Mouse (Mus musculus): Measurements from ENCODE around the gene Cuedc1.

Cuedc1 gene

DNA sequence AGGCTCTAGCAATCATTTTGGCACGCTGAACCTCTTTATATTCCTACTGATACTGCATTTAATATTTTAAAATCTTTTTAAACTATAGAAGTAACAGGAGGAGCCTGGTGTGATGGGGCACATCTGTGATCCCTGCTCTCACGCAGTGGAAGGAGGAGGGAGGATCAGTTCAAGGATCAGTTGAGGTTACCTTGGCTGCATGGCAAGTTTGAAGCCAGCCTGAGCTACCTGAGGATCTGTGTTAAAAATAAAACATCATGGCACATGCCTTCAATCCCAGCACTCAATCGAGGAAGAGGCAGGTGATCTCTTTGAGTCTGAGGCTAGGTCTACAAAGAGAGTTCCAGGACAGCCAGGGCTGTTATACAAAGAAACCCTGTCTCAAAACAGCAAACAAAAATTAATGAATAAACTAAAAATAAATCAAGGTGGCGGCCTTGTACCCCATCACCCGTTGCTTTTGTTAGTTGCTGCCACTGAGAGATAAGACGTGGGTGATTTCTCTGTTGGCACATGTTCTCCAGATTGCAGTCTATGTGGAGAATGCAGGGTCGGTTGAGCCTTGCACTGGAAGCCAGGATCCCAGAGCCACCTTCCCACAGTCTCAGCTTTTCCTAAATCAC, 50.3 kb downstream of the Cuedc1 start:
- POLR2A ChIA-PET, result interaction anchor here in 3 of 4 experiments (0.7 to 1.8 kb wide), 3 partner anchors 8 to 93 kb away, joined by 4 to 6 read pairs (median 5); no protein-coding TSS in a partner anchor

DNA sequence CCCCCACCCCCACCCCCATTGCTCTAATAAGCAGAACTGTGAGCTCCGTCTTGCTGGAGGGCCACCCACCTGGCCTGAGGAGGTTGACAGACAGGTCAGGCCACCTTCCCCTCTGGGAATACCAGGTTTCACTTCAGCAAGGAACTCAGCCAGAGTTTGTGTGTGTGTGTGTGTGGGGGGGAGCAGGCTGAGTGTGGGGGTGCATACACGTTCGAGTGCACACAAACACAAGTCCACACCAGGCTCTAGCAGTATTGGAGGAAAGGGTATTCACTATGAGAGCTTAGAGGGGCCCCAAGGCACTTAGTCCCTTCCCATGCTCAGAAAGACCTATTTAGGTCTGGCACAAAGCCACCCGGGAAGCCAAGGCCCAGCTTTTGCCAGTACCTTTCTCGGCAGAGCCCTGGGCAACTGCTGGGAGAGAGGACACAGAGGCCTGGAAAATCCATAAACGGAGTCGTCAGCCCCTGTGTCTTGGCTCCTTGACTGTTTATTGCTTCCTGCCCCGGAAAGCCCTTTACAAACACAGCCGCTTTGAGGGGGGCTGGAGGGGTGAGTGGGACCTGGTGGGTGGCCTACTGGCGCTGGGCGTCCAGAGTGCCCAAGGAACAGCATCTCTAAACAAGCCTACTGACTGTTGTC, 50.9 kb downstream of the Cuedc1 start:
- CTCF ChIA-PET, result interaction anchor here in 2 of 4 experiments (0.6 to 1.2 kb wide), 2 partner anchors 10 to 48 kb away, joined by 3 to 4 read pairs; no protein-coding TSS in a partner anchor
- POLR2A ChIA-PET, result interaction anchor here in 3 of 4 experiments (0.7 to 1.8 kb wide), 6 partner anchors 8 to 117 kb away, joined by 3 to 6 read pairs (median 4); no protein-coding TSS in a partner anchor

More for the DNA sequence above, 50.3 kb downstream of the Cuedc1 start:
- CTCF ChIA-PET, result interaction anchor here in 1 of 4 experiments (1.2 kb wide), 1 partner anchor 49 kb away, joined by 4 read pairs; no protein-coding TSS in a partner anchor

DNA sequence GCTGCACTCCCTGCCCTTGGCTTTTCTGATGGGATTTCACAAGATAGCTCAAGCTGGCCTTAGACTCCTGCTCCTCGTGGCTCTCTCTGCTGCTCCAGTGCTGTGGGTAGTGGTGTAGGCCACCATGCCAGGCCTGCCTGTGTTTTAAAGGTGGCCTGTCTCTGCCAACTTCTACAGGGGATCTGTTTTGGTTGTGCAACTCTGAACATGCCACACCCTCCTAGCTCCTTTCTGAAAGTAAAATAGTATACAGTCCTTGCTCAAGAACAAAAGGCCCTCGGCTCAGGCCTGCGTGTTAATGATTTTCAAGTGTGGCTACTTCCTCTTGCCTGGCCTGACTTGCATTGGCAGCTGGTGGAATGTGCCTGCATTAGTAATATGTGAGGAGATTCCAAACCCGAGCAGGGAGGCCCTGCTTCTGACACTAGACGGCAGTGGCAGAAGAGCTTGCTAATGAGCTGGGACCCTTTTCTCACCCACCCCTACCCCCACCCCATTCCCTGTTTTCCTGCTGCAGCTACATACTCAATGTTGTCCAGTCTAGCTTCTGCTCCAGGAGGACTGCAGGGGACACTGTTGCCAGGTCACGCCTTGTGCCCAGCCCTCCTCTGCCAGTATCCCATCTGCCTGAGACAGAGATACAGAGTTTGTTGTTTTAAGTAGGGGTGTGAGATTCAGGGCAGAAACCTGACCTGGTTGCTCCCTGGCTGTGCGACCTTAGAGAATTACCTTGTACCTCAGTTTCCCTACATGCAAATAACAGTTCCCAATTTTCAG, 53.7 kb downstream of the Cuedc1 start:
- CTCF ChIA-PET, result interaction anchor here in 1 of 4 experiments (1.2 to 1.5 kb wide), 2 partner anchors 10 to 92 kb away, joined by 3 to 4 read pairs; no protein-coding TSS in a partner anchor
- POLR2A ChIA-PET, result interaction anchor here in 3 of 4 experiments (0.6 to 2.7 kb wide), 11 partner anchors 9 to 109 kb away, joined by 3 to 14 read pairs (median 4); no protein-coding TSS in a partner anchor

DNA sequence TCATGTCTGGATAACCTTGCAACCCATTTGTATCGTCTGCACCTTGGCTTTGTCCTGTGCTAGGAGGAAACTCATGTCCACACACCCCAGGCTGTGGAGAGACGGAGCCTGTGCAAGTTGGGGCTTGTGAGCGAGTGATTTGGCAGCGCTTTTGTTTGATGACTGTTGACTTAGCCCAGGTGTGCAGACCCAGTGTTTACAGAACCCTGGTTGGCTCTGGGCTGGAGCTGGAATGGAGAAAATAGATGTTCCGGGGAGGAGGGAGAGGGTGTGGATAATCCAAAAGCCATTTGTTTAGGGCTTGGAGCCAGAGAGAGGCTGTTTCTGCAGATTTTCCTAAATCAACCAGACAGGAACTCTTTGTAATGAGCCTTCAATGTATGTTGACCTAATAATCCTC, 56.0 kb downstream of the Cuedc1 start:
- POLR2A ChIA-PET, result interaction anchor here in 2 of 4 experiments (1.3 to 1.5 kb wide), 2 partner anchors 13 to 14 kb away, joined by 4 read pairs; no protein-coding TSS in a partner anchor
- CTCF ChIA-PET, result interaction anchor here in 1 of 4 experiments (0.8 kb wide), 2 partner anchors 69 to 95 kb away, joined by 3 read pairs; no protein-coding TSS in a partner anchor

DNA sequence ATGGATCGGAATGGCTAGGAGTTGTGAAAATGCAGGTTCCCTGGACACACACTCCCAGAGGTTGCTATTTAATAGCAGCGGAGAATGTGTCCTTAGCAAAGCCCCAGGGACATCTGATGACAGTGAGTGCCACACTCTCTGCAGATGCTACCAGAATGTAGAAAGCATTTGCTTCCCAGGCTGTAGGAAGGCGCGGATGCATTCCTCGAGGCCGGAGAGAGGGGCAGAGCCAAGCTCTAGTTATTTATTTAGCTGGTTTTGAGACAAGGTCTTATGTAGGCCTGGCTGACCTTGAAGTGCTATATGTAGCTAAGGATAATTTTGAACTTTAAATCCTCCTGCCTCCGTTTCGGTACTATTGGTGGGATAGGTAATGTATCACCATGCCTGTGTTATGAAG, 56.6 kb downstream of the Cuedc1 start:
- POLR2A ChIA-PET, result interaction anchor here in 2 of 4 experiments (0.6 to 1.5 kb wide), 2 partner anchors 11 to 14 kb away, joined by 4 to 5 read pairs; no protein-coding TSS in a partner anchor

DNA sequence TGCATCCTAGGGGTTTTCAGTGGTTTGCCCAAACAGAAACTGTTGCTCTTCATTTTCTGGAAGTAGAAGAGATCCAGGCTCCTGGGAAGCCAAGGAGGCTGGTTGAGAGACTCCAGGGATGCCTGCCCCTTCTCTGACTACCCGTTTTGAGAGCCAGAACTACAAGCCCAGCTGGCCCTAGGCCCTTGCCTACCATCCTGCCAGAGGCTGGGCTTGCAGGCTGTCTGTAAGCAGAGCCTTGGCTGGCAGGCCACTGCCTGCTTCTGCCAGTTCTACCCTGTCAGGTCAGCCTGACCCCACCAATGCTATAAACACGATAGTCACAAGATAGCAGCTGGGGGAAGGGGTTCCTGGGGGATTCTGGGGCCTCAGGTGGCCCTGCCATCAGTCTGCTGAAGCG, 57.6 kb downstream of the Cuedc1 start:
- CTCF ChIA-PET, result interaction anchor here in 1 of 4 experiments (0.6 kb wide), 1 partner anchor 49 kb away, joined by 5 read pairs; no protein-coding TSS in a partner anchor
- POLR2A ChIA-PET, result interaction anchor here in 2 of 4 experiments (1.4 kb wide), 2 partner anchors 16 to 17 kb away, joined by 3 to 4 read pairs; no protein-coding TSS in a partner anchor

More for the DNA sequence above, 56.6 kb downstream of the Cuedc1 start:
- CTCF ChIA-PET, result interaction anchor here in 1 of 4 experiments (0.8 kb wide), 1 partner anchor 70 kb away, joined by 3 read pairs; no protein-coding TSS in a partner anchor

DNA sequence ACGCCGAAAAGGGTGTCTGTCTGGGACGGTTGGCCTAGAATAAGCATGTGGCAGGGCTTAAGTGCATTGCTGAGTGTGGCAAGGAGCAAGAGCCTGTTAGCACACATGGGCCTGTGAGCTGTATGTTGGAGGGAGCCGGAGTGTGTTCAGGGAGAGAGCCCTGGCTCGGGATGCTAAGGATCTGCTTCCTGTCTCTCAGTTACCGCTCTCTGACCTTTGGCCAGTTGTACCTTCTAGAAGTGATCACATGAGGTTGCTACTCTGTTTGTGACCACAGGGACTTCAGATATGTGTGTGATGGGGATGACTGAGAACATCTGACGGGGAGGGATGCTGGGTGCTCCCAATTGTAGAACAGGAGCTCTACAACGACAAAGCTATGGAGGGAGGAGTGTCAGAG, 58.1 kb downstream of the Cuedc1 start:
- CTCF ChIA-PET, result interaction anchor here in 1 of 4 experiments (0.6 kb wide), 1 partner anchor 50 kb away, joined by 5 read pairs; no protein-coding TSS in a partner anchor
- POLR2A ChIA-PET, result interaction anchor here in 3 of 4 experiments (0.7 to 3.4 kb wide), 5 partner anchors 9 to 44 kb away, joined by 3 to 24 read pairs (median 3); no protein-coding TSS in a partner anchor

DNA sequence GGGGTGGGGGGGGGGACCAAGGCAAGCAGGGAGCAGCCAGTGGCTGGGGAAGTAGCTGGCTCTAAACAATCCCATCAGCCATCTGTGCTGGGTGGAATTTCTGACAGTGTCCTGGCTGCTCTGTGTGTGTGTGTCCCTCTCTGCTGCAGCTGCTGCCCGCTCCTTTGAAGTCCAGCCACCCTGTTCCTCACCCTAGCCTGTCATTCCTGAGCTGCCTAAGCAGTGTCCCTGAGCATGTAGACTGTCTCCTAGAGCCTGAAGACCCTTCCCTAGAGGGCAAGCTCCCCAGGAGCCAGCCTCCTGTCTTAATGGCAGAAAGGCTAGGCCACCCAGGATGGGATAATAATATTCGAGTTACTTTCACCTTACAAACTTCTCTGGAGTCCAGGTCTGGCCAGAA, 58.5 kb downstream of the Cuedc1 start:
- ChIA-PET CTCF (no interaction called here), POLR2A (interaction anchor here in 3 of 4 experiments (0.7 to 3.4 kb wide), 5 partner anchors 8 to 44 kb away, joined by 3 to 24 read pairs (median 3); no protein-coding TSS in a partner anchor)

DNA sequence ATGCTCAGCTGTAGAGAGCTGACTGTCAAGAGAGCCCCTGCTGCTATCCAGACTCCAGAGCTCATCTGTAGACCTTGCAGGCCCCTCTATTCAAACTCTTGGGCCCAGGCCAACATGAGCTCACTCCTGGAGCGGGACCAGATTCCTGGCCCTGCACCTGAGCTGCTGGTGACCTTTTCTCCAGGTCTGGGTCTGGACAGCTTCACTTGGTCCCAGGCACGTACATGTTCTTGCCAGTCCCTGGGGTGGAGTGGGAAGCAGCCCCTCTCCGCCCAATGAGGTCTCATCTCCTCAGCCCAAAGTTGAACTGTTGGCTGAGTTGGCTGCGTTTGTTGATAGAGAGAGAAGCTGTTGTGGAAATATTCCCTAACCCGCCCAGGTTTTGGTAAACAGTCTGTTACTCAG, 61.0 kb downstream of the Cuedc1 start:
- CTCF ChIA-PET, result interaction anchor here in 3 of 4 experiments (0.5 to 1.7 kb wide), 8 partner anchors 10 to 184 kb away, joined by 3 to 5 read pairs (median 3); no protein-coding TSS in a partner anchor
- POLR2A ChIA-PET, result interaction anchor here in 3 of 4 experiments (0.6 to 5.1 kb wide), 20 partner anchors 10 to 692 kb away, joined by 3 to 40 read pairs (median 4); partner anchors contain the start of genes Mrps23 (in 1 of the 3) and Srsf1 (in 1 of the 3)

DNA sequence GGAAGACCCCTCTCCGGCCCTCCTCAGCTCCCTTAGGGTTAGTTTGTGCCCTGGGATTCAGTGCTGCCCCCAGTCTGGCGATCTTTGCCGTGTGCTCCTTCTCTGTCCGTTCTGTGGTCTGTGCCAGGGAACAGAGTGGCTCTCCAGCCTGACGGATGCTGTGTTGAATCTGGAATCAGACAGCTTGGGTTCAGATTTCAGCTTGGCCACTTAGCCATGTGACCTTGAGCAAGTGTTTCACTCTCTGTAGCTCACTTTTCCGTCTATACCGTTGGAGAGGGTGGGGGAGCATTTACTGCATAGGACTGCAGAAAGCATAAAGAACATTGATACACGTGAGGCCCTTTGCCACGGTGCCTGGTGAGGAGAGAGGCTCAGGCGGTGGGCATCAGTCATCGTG, 61.5 kb downstream of the Cuedc1 start:
- ChIA-PET POLR2A (interaction anchor here in 3 of 4 experiments (0.8 to 5.1 kb wide), 22 partner anchors 7 to 173 kb away, joined by 3 to 40 read pairs (median 4); partner anchors contain the start of genes Mrps23 (in 1 of the 3) and Srsf1 (in 1 of the 3)), CTCF (interaction anchor here in 2 of 4 experiments (0.6 to 1.7 kb wide), 5 partner anchors 19 to 185 kb away, joined by 3 to 4 read pairs (median 3); no protein-coding TSS in a partner anchor)

DNA sequence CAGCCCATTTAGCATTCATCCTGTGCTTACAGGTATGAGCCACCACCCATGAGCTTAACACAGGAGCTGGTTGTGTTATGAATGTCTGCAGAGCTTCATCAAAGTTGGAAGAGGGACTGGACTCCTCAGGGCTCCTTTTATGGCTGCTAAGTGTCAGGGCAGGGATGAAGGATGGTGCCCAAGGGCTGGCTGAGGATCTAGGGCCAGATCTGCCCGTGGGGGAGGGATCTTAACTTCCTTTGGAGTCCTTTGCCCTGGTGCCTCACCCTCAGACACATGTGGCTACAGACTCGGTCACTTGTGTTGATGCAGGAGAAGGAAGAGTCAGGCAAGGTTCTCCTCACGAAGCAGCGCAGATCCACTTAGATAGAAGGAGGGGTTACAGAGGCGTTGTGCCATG, 62.5 kb downstream of the Cuedc1 start:
- POLR2A ChIA-PET, result interaction anchor here in 3 of 4 experiments (1.0 to 5.1 kb wide), 20 partner anchors 8 to 173 kb away, joined by 3 to 40 read pairs (median 4); partner anchors contain the start of genes Dynll2 (in 1 of the 3), Srsf1 (in 1 of the 3) and Vezf1 (in 1 of the 3)
- CTCF ChIA-PET, result interaction anchor here in 1 of 4 experiments (2.0 kb wide), 1 partner anchor 186 kb away, joined by 5 read pairs; no protein-coding TSS in a partner anchor

DNA sequence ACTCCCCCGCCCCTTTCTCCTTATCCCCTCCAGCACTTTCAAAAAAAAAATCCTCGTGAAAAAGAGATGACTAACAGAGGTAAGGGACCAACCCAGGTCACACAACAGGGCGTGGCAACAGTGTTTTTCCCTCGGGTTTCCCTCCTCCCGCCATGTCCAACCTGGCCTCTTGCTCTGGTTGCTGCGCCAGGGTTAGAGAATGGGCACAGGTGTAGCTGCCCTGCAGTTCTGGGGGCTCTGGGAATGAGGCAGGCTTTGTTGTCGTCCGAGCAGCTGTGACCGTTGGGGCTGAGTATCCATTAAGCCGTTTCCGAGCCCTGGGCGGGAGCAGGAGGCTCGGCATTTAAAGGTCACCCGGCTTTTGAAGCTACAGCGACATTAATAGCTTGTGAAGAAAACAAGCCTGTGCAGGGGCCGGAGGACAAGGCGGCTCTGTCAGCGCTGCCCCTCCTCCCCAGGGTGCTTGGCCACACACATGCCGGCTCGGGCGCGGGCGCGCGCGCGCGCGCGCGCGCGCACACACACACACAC, 63.3 kb downstream of the Cuedc1 start:
- ChIA-PET CTCF (interaction anchor here (0.6 to 2.6 kb wide), 43 partner anchors 9 to 424 kb away, joined by 3 to 14 read pairs (median 4); partner anchors contain the start of genes Vezf1 (in 2 of the 4), Mrps23 (in 1 of the 4) and Supt4a (in 1 of the 4)), POLR2A (interaction anchor here (0.5 to 5.1 kb wide), 74 partner anchors 8 to 682 kb away, joined by 3 to 40 read pairs (median 4); partner anchors contain the start of genes Srsf1 (in 3 of the 4), Vezf1 (in 2 of the 4) and Dynll2 (in 1 of the 4))

DNA sequence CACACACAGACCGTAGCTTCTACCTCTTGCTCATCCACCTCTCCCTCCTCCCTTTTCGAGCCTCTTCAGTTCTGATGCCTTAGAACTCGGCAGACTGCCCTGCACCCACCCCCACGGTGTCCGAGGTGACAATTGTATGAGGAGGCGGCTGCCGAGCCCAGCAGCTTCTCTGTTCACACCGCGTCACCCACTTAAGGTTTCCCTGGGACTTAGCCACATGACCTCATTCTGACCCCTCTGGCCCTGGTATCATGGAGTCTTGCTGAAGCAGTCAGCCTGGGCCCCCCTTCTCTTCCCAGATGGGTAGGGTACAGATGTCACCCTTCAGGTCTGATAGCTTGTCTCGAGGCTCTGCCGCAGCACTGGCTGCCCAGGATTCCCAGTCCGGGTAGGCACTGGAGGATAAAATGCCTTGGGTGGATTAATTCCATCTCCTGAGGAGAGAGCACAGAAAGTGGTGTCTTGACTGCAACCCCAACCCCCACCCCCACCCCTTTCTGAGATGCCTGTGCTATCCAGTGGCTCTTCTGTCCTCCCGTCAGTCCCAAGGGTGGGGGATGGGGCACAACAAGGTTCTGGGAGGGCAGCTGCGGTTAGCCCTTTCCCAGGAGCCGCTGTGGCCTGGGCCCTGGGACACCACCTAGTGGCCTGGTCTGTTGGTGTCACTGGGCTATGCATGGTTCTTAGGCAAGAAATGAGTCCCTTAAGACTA, 63.9 kb downstream of the Cuedc1 start:
- CTCF ChIA-PET, result interaction anchor here (0.6 to 2.6 kb wide), 50 partner anchors 10 to 690 kb away, joined by 3 to 14 read pairs (median 4); partner anchors contain the start of genes Vezf1 (in 2 of the 4), Mrps23 (in 1 of the 4) and Supt4a (in 1 of the 4)

DNA sequence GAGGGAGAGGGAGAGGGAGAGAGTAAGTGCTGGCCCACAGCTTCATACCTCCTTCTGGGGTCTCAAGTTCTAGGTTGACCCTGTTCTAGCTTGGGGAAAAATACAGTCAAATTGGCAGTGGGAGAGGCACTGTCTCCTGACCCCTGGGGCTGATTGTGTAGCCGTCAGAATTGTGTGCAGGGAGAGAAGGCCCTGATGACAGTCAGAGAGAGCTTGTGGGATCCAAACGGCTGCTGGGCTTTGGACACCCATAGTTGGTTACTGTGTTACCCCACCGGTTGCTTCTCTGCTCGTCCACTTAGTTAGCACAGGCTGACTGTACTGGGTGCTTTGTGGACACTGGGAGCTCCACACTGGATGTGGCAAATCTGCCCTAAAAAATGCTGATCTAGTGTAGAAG, 64.9 kb downstream of the Cuedc1 start:
- ChIA-PET POLR2A (interaction anchor here (0.6 to 3.2 kb wide), 14 partner anchors 8 to 135 kb away, joined by 3 to 25 read pairs (median 5); partner anchors contain the start of gene Srsf1 (in 1 of the 4)), CTCF (interaction anchor here (0.7 to 2.6 kb wide), 11 partner anchors 9 to 280 kb away, joined by 3 to 14 read pairs (median 5); no protein-coding TSS in a partner anchor)

More for the DNA sequence above, 63.9 kb downstream of the Cuedc1 start:
- POLR2A ChIA-PET, result interaction anchor here (0.6 to 5.1 kb wide), 80 partner anchors 8 to 681 kb away, joined by 3 to 40 read pairs (median 4); partner anchors contain the start of genes Srsf1 (in 3 of the 4), Dynll2 (in 2 of the 4) and Vezf1 (in 2 of the 4)

DNA sequence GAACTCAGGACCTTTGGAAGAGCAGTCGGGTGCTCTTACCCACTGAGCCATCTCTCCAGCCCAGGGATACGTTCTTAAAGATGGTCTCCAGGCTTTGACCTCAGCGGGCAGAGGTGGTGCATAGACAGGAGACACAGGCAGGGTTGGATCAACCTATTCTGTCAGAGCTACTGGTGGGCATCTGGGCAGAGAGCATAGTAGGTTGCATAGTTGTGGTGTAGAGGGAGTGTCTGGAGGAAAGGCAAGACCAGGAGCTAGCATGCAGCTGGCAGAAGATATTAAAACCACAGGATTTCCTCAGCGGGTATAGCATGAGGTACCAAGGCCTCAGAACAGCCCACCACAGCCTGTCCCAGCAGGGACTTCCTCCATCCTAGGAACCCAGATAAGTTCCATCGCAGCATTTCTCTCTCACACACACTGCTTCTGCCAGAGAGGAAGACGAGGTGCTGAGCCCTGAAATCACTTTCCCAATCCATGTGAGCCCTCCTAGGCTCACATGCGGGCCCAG, 66.4 kb downstream of the Cuedc1 start:
- CTCF ChIA-PET, result interaction anchor here (0.5 to 1.1 kb wide), 6 partner anchors 18 to 209 kb away, joined by 3 to 12 read pairs (median 4); no protein-coding TSS in a partner anchor
- POLR2A ChIA-PET, result interaction anchor here (0.6 to 1.9 kb wide), 24 partner anchors 8 to 784 kb away, joined by 3 to 10 read pairs (median 3); no protein-coding TSS in a partner anchor

Data from embryonic stem cell, embryonic (primary cell).